Mouse (Mus musculus) midbrain, embryonic 16.5 days (tissue): Measurements from ENCODE around the gene Ryr2. TPM values are rescaled to one million over a fixed set of nuclear protein-coding genes. Genes with fewer than 3 reads are reported as not detected.

Source experiments
- ATAC-seq: fragments of 200-750 bp; cut with Nextera tagmentation; 2 replicates; pipeline ENCODE4 v1.8.0; 2017; ENCODE audit warnings: moderate TSS enrichment
- H3K27ac ChIP-seq: fragments of 300-500 bp; sonication (generic); 2 replicates; pipeline ENCODE4 v1.5.1; 2014; ENCODE audit warnings: mild to moderate bottlenecking, low read length, mixed read lengths
- H3K27me3 ChIP-seq: fragments of 300-500 bp; sonication (generic); 2 replicates; pipeline ENCODE4 v1.6.1; 2014; ENCODE audit warnings: low read depth, low read length, mixed read lengths; ENCODE audit not compliant: control insufficient read depth, insufficient read depth
- H3K36me3 ChIP-seq: fragments of 300-500 bp; sonication (generic); 2 replicates; pipeline ENCODE4 v1.6.1; 2014; ENCODE audit warnings: mild to moderate bottlenecking, low read length, moderate library complexity, mixed read lengths; ENCODE audit not compliant: control insufficient read depth, insufficient read depth
- H3K4me1 ChIP-seq: fragments of 300-500 bp; sonication (generic); 2 replicates; pipeline ENCODE4 v1.6.1; 2014; ENCODE audit warnings: mild to moderate bottlenecking, low read length, mixed read lengths; ENCODE audit not compliant: control insufficient read depth, insufficient read depth
- H3K4me2 ChIP-seq: fragments of 300-500 bp; sonication (generic); 2 replicates; pipeline ENCODE4 v1.6.1; 2014; ENCODE audit warnings: mild to moderate bottlenecking, low read length, mixed read lengths
- H3K4me3 ChIP-seq: fragments of 300-500 bp; sonication (generic); 2 replicates; pipeline ENCODE4 v1.5.1; 2014; ENCODE audit warnings: low read depth, mild to moderate bottlenecking, low read length, moderate library complexity, mixed read lengths
- H3K9ac ChIP-seq: fragments of 300-500 bp; sonication (generic); 2 replicates; pipeline ENCODE4 v1.6.1; 2014; ENCODE audit warnings: low read depth, low read length, mixed read lengths
- H3K9me3 ChIP-seq: fragments of 300-500 bp; sonication (generic); replicated peaks from 2 replicates; pipeline ENCODE4 v1.6.1; 2014; ENCODE audit warnings: mild to moderate bottlenecking, low read length, mixed read lengths; ENCODE audit not compliant: control insufficient read depth, poor library complexity, severe bottlenecking
- WGBS: fragments of 180-500 bp; shearing (Covaris S2); extraction: QIAGEN DNeasy Blood & Tissue Kit; methylation state at CpG from one replicate; pipeline ENCODE4 v1.1.7; 2014; 5-methylcytosine and 5-hydroxymethylcytosine counted together
- polyA plus RNA-seq: library from polyadenylated mRNA; unstranded; fragments of >200 nt; fragmentation: Nextera tagmentation; extraction: Ambion mirVana; gene quantifications from 2 replicates; pipeline ENCODE4 v1.2.1, GENCODE M21; 2015

Gene Ryr2
- polyA plus RNA-seq, 1 experiment from 2014 or later, result 3.5 TPM

- 98% methylated on average over 3 of the region's 3 CpGs for WGBS
- no peaks in the 10 kb centered on the region for H3K27me3 ChIP-seq
- H3K4me3 ChIP-seq, result no peak overlapping the region
- peaks cover 3% of the 10 kb centered on the region; the same call in 1 of the 2 replicates for H3K9me3 ChIP-seq
- no peaks in the 10 kb centered on the region for H3K36me3 ChIP-seq
- ATAC-seq, result no peak
- H3K4me1 ChIP-seq, result no peaks in the 10 kb centered on the region
- no peak overlapping the region for H3K4me2 ChIP-seq
- no peak overlapping the region for H3K9ac ChIP-seq
- no peak overlapping the region for H3K27ac ChIP-seq
Observed at GRCm38 (mm10) chr13:12053910-12054309, 52.8 kb downstream of the Ryr2 start.

GRCm38 (mm10) chr13:12050809-12051208 is 55.9 kb downstream of the Ryr2 start:
- peaks cover 3% of the 10 kb centered on the region; the same call in 1 of the 2 replicates for H3K9me3 ChIP-seq
- H3K27me3 ChIP-seq, result no peaks in the 10 kb centered on the region
- H3K9ac ChIP-seq, result no peak overlapping the region
- H3K36me3 ChIP-seq, result no peaks in the 10 kb centered on the region
- ATAC-seq, result no peak
- no peak overlapping the region for H3K27ac ChIP-seq
- no peak overlapping the region for H3K4me2 ChIP-seq
- H3K4me1 ChIP-seq, result no peaks in the 10 kb centered on the region
- H3K4me3 ChIP-seq, result no peak overlapping the region
- 89% methylated on average over 1 of the region's 1 CpGs for WGBS

GRCm38 (mm10) chr13:12047059-12047458 is 59.7 kb downstream of the Ryr2 start:
- no peaks in the 10 kb centered on the region for H3K36me3 ChIP-seq
- H3K27ac ChIP-seq, result no peak overlapping the region
- H3K4me2 ChIP-seq, result no peak overlapping the region
- no peaks in the 10 kb centered on the region for H3K4me1 ChIP-seq
- 83% methylated on average over 4 of the region's 4 CpGs for WGBS
- no peaks in the 10 kb centered on the region for H3K27me3 ChIP-seq
- no peak overlapping the region for H3K4me3 ChIP-seq
- ATAC-seq, result no peak
- H3K9me3 ChIP-seq, result no peaks in the 10 kb centered on the region
- H3K9ac ChIP-seq, result no peak overlapping the region

GRCm38 (mm10) chr13:12044751-12045150 is 62.0 kb downstream of the Ryr2 start:
- Histone ChIP-seq H3K4me2 (no peak overlapping the region), H3K36me3 (no peaks in the 10 kb centered on the region), H3K27ac (no peak overlapping the region), H3K9ac (no peak overlapping the region), H3K4me3 (no peak overlapping the region), H3K9me3 (no peaks in the 10 kb centered on the region), H3K27me3 (no peaks in the 10 kb centered on the region), H3K4me1 (no peaks in the 10 kb centered on the region)
- ATAC-seq, result no peak
- 87% methylated on average over 2 of the region's 2 CpGs for WGBS

GRCm38 (mm10) chr13:12042891-12043491 is 63.8 kb downstream of the Ryr2 start:
- ATAC-seq, result no peak

GRCm38 (mm10) chr13:12039967-12040366 is 66.8 kb downstream of the Ryr2 start:
- ATAC-seq, result no peak
- no peak overlapping the region for H3K4me3 ChIP-seq

More at GRCm38 (mm10) chr13:12042891-12043491, 63.8 kb downstream of the Ryr2 start:
- Histone ChIP-seq H3K36me3 (no peaks in the 10 kb centered on the region), H3K27me3 (no peaks in the 10 kb centered on the region), H3K4me2 (no peak overlapping the region), H3K4me3 (no peak overlapping the region), H3K9ac (no peak overlapping the region), H3K4me1 (no peaks in the 10 kb centered on the region), H3K27ac (no peak overlapping the region), H3K9me3 (no peaks in the 10 kb centered on the region)
- WGBS, result 86% methylated on average over 8 of the region's 8 CpGs

GRCm38 (mm10) chr13:12038676-12039075 is 68.1 kb downstream of the Ryr2 start:
- no peak for ATAC-seq
- H3K4me3 ChIP-seq, result no peak overlapping the region
- H3K9me3 ChIP-seq, result no peaks in the 10 kb centered on the region
- H3K27ac ChIP-seq, result no peak overlapping the region
- 82% methylated on average over 4 of the region's 4 CpGs for WGBS
- H3K4me1 ChIP-seq, result no peaks in the 10 kb centered on the region
- H3K4me2 ChIP-seq, result no peak overlapping the region
- no peaks in the 10 kb centered on the region for H3K27me3 ChIP-seq
- H3K36me3 ChIP-seq, result no peaks in the 10 kb centered on the region
- H3K9ac ChIP-seq, result no peak overlapping the region

More at GRCm38 (mm10) chr13:12039967-12040366, 66.8 kb downstream of the Ryr2 start:
- H3K4me1 ChIP-seq, result no peaks in the 10 kb centered on the region
- H3K36me3 ChIP-seq, result no peaks in the 10 kb centered on the region
- WGBS, result 89% methylated on average over 3 of the region's 3 CpGs
- H3K9ac ChIP-seq, result no peak overlapping the region
- no peaks in the 10 kb centered on the region for H3K9me3 ChIP-seq
- H3K4me2 ChIP-seq, result no peak overlapping the region
- H3K27ac ChIP-seq, result no peak overlapping the region
- H3K27me3 ChIP-seq, result no peaks in the 10 kb centered on the region

- H3K4me3 ChIP-seq, result no peak overlapping the region
- no peaks in the 10 kb centered on the region for H3K4me1 ChIP-seq
- WGBS, result 93% methylated on average over 4 of the region's 4 CpGs
- no peaks in the 10 kb centered on the region for H3K36me3 ChIP-seq
- no peaks in the 10 kb centered on the region for H3K27me3 ChIP-seq
- no peak overlapping the region for H3K9ac ChIP-seq
- no peak for ATAC-seq
- no peak overlapping the region for H3K27ac ChIP-seq
- H3K4me2 ChIP-seq, result no peak overlapping the region
- no peaks in the 10 kb centered on the region for H3K9me3 ChIP-seq
Observed at GRCm38 (mm10) chr13:12037241-12037640, 69.5 kb downstream of the Ryr2 start.

GRCm38 (mm10) chr13:12036834-12037233 is 69.9 kb downstream of the Ryr2 start:
- Histone ChIP-seq H3K27me3 (no peaks in the 10 kb centered on the region), H3K9me3 (no peaks in the 10 kb centered on the region), H3K27ac (no peak overlapping the region), H3K9ac (no peak overlapping the region), H3K4me3 (no peak overlapping the region), H3K4me2 (no peak overlapping the region), H3K4me1 (no peaks in the 10 kb centered on the region), H3K36me3 (no peaks in the 10 kb centered on the region)
- 79% methylated on average over 4 of the region's 4 CpGs for WGBS
- no peak for ATAC-seq
